Mouse (Mus musculus) kidney, adult 10 weeks (tissue): Measurements from ENCODE around the gene Olfr1085. TPM values are rescaled to one million over a fixed set of nuclear protein-coding genes. Genes with fewer than 3 reads are reported as not detected.

ENCODE experiments used
- polyA plus RNA-seq: library from polyadenylated mRNA; stranded (reverse); fragments of 350-450 nt; fragmentation: Illumina TruSeq; extraction: RNeasy Lipid Tissue Mini Kit (QIAGEN cat#74804); gene quantifications from one replicate; pipeline ENCODE4 v1.2.3, GENCODE M21; 2014; ENCODE audit warnings: low read depth, low replicate concordance

Gene Olfr1085
- not detected for polyA plus RNA-seq

GRCm38 (mm10) chr2:86661919-86662318 lies at the start of gene Olfr1085:
Gene Olfr1085 (minus strand): TSS chr2:86662019.

GRCm38 (mm10) chr2:86698295-86698694 lies 36.5 kb upstream of the Olfr1085 start, which contains the start of gene Olfr1087:
Gene Olfr1087 (minus strand): TSS chr2:86698395.

DNA sequence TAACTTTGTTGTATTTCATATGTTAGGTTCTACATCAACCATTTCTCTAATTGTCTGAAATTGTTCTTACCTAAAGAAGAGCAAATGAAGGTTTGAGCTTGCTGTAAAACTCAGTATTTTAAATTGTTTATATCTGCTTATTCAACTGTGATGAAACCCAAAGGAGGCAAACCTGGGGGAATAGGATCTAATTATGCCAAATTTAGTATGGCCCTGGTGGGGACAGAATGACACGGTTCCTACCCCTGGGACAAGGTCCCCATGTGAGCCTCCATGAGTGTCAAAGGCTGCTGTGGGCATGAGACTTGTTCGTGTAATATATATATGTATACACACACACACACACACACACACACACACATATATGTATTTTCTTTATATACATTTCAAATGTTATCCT lies 18.2 kb upstream of the Olfr1085 start, which contains the start of gene Olfr1086:
Gene Olfr1086, minus strand, starts transcription at position 101 of the 400 bp plus-strand sequence.

DNA sequence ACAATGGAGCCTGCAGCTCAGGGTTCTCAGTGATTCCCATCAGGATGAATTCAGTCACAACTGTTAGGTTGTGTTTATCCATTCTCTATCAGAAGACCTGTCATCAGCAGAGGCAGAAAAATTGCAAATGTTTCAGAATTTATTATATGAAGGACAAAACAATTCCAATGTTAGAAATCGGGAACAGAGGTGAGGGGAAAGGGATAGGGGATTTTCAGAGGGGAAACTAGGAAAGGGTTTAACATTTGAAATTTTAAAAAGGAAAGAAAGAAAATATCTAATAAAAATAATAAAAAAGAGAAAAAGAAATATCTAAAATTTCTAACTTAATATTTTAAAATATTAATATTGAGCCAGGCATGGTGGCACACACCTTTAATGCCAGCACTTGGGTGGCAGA lies 22.2 kb downstream of the Olfr1085 start, which contains the start of gene Olfr1084:
Gene Olfr1084, minus strand, starts transcription at position 101 of the 400 bp plus-strand sequence.

Other genes starting within 250 kb of the Olfr1085 start
- gene Olfr1061, start 248.0 kb downstream of the Olfr1085 start, polyA plus RNA-seq = not detected
- not detected for gene Olfr1062, start 235.3 kb downstream of the Olfr1085 start, polyA plus RNA-seq
- not detected for gene Olfr1065, start 211.4 kb downstream of the Olfr1085 start, polyA plus RNA-seq
- not detected for gene Olfr1066, start 205.8 kb downstream of the Olfr1085 start, polyA plus RNA-seq
- not detected for gene Olfr228, start 174.6 kb downstream of the Olfr1085 start, polyA plus RNA-seq
- not detected for gene Olfr1076, start 153.6 kb downstream of the Olfr1085 start, polyA plus RNA-seq
- not detected for gene Olfr1079, start 119.5 kb downstream of the Olfr1085 start, polyA plus RNA-seq
- gene Olfr1080, start 103.8 kb downstream of the Olfr1085 start, polyA plus RNA-seq = not detected
- gene Olfr1082, start 63.1 kb downstream of the Olfr1085 start, polyA plus RNA-seq = not detected
- not detected for gene Olfr1084, start 22.3 kb downstream of the Olfr1085 start, polyA plus RNA-seq
- gene Olfr1086, start 18.1 kb upstream of the Olfr1085 start, polyA plus RNA-seq = not detected
- gene Olfr1087, start 36.4 kb upstream of the Olfr1085 start, polyA plus RNA-seq = not detected
- gene Olfr1089, start 71.7 kb upstream of the Olfr1085 start, polyA plus RNA-seq = not detected
- gene Olfr1090, start 97.0 kb upstream of the Olfr1085 start, polyA plus RNA-seq = not detected
- not detected for gene Olfr1093, start 120.5 kb upstream of the Olfr1085 start, polyA plus RNA-seq
- gene Olfr141, start 148.0 kb upstream of the Olfr1085 start, polyA plus RNA-seq = not detected
- not detected for gene Olfr1094, start 162.6 kb upstream of the Olfr1085 start, polyA plus RNA-seq
- gene Olfr1095, start 189.7 kb upstream of the Olfr1085 start, polyA plus RNA-seq = not detected
- not detected for gene Gm13723, start 212.8 kb upstream of the Olfr1085 start, polyA plus RNA-seq
- gene Olfr1097, start 230.2 kb upstream of the Olfr1085 start, polyA plus RNA-seq = not detected